Mouse (Mus musculus) adrenal gland, postnatal 14 days (tissue): ENCODE data around the gene Zmynd10. TPM values are rescaled to one million over a fixed set of nuclear protein-coding genes. Genes with fewer than 3 reads are reported as not detected.

ENCODE experiments used
- DNase-seq: peaks from one replicate; pipeline ENCODE4 v3.0.0; 2021; ENCODE audit warnings: mixed read lengths
- total RNA-seq: library from RNA; stranded (reverse); gene quantifications from 2 replicates; pipeline ENCODE4 v1.2.3, GENCODE M21; 2021

Zmynd10 gene
- total RNA-seq, 1 experiment from 2014 or later: 0.19 TPM

- peak; percentile 95 for DNase-seq
Measured at GRCm38 (mm10) chr9:107580501-107581317, 33.6 kb downstream of the Zmynd10 start, which contains the start of gene Hyal3. Hyal3 (plus strand) TSS chr9:107580818.

DNA sequence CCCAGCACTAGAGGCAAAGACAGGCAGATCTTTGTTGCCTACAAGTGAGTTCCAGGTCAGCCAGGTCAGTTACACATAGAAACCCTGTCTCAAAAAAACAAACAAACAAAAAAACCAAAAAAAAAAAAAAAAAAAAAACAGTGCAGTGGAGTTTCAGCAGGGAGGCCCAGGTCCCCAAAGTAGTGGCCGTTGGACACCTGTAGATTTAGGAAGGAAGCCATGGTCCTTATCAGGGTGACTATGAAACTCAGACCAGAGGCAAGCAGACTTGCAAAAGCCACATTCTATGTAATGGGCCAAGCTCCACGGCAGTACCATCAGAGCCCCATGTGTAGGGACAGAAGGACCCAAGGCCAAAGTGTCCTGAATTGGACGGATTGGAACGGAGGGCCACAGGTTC is 34.5 kb downstream of the Zmynd10 start:
- no peak for DNase-seq

- DNase-seq: no peak
Measured at GRCm38 (mm10) chr9:107582509-107583062, 35.5 kb downstream of the Zmynd10 start.

- DNase-seq: no peak
Measured at GRCm38 (mm10) chr9:107583174-107583573, 36.1 kb downstream of the Zmynd10 start.

DNA sequence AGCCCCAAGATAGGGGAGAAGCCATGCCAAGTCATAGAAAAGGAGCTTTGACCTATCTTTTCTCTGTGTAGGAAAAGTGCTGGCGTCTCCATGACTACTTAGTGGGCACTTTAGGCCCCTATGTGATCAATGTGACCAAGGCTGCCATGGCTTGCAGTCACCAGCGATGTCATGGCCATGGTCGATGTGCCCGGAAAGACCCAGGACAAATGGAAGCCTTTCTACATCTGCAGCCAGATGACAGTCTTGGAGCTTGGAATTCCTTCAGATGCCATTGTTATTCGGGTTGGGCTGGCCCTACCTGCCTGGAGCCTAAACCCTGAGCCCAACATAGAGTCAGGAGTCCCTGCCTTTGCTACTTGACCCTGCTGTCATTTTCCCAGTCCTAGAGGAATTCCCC is 39.4 kb downstream of the Zmynd10 start:
- DNase-seq: no peak

GRCm38 (mm10) chr9:107586974-107587832 is 40.1 kb downstream of the Zmynd10 start, which contains the start of gene Ifrd2:
Ifrd2 (plus strand) TSS chr9:107587642.
- DNase-seq: peak; percentile 98

DNA sequence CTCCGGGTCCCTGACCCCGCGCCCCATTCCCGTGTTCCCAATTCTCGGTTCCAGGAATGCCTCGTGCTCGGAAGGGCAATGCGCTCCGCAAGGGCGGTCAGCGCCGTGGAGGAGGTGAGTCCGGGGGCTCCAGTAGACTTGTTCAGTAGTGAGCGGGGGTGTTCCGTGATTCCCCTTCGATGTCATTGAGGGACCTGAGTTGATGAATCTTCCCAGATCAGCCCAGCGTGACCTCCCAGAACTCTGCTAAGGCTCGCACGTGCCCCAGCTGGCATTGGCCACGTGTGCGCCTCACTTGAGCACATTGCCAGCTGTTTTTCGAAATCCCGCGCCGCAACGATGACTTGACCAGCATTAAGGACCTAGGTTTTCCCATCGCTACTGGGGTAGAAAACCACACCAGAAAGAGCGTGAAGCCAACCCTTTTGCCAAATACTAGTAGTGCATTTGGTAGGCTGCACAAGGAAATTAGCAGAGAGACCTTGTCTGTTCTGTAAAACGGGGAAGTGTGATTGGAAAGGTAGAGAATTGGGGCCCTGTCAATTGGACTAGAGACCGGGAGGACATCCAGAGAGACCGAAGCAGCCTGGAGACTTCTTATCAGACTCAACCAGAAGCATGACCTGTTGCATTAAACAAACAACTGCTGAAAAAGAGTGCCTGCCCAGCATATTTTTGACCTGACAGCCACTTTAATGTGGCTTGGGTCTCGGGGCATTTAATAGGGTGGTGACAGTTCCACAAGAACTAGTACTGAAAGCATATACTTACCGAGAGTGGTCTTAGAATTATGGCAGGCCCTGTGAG is 40.9 kb downstream of the Zmynd10 start:
- DNase-seq: peak; percentile 81

GRCm38 (mm10) chr9:107590058-107590772 is 43.1 kb downstream of the Zmynd10 start:
- no peak for DNase-seq

- DNase-seq: no peak
Measured at GRCm38 (mm10) chr9:107590773-107591060, 43.6 kb downstream of the Zmynd10 start.

- DNase-seq: no peak
Measured at GRCm38 (mm10) chr9:107593101-107593976, 46.2 kb downstream of the Zmynd10 start.

GRCm38 (mm10) chr9:107594281-107595062 is 47.4 kb downstream of the Zmynd10 start:
- DNase-seq: no peak

GRCm38 (mm10) chr9:107596619-107597569 is 49.8 kb downstream of the Zmynd10 start:
- no peak for DNase-seq

DNA sequence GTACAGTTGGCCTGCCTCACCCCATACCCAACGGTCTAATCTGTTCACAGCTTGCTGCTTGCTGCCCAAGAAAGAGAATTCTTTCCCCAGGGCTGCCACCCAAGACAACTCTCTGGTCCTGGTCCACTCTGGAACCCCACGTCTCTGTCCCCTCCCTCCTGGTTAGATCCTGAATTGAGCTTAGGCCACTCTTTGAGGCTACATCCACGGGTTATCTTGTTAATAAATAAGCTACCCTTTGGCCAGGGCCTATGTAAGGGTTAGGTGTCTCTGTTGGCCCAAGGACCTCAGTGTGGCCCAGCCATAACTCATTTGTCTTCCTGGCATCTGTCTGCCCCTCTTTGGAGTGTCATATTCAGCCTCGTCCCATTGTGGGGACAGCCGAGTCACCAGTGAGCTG is 51.3 kb downstream of the Zmynd10 start:
- no peak for DNase-seq

- DNase-seq: no peak
Measured at GRCm38 (mm10) chr9:107599433-107599832, 52.3 kb downstream of the Zmynd10 start.

DNA sequence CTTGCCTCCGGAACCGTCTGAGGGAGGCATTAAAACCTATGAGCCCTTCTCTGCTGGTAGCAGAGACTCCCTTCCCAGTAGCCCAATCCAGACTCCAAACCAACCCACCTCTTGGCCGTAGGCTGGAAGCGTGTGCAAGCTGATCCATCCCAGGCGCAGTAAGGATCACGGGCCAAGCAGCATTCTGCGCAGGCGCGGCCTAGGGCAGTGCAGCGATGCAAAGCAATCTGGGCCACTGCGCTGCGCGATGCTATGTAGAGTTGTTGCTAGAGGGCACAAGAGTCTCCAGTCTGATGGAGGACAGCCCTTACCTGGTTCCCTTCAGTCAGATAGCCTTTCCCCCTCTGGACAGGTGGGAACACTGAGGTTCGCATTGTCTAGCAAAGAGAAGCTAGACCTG is 52.7 kb downstream of the Zmynd10 start:
- no peak for DNase-seq

DNA sequence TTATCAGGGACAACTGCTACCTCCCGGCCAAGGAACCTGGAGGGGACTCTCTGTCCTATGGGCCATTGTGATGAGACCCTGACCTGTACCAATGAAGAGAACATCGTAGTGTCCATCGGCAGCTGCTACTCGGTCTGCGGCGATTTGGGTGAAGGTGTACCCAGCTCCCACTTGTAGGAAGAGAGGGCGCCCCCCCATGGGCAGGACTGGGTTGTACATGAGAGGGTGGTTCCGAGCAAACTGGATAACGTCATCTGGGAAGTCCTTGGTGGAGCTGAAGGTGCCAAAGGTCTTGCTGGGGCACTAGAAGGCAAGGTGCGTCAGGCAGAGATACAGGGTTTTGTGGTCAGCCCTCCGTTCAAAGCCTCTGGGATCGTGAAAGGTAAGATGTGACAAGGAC is 53.6 kb downstream of the Zmynd10 start:
- peak; percentile 52 for DNase-seq
